Mouse (Mus musculus): ENCODE results near the gene Tnip2.

Gene Tnip2

GRCm38 (mm10) chr5:34461294-34461693, 52.5 kb downstream of the Tnip2 start:
- no peak for DNase-seq (ENCODE audit: low spot score)

GRCm38 (mm10) chr5:34458994-34459393, 54.8 kb downstream of the Tnip2 start:
- no peak for DNase-seq (ENCODE audit: low spot score)

GRCm38 (mm10) chr5:34446207-34446606, 67.6 kb downstream of the Tnip2 start:
- no peak for DNase-seq (ENCODE audit: low spot score)

Measured in ovary, postnatal 36 days (tissue).